8 mouse cellular contexts compared by ENCODE assay signal in genomic region chr4:116558151-116558882, GRCm38 (mm10). TPM values are rescaled to one million over a fixed set of nuclear protein-coding genes. Genes with fewer than 3 reads are reported as not detected.
DNase-seq lines count a peak whose midpoint lies in the region; ATAC-seq and TF ChIP-seq lines count a peak whose summit lies in the region.

No protein-coding gene starts in this region.

- no peaks in the 10 kb centered on the region for H3K27me3 ChIP-seq in testis, adult 2 months (ENCODE audit: control insufficient read depth, insufficient read depth, low read length)
- H3K27me3 ChIP-seq in intestine, embryonic 16.5 days (replicated peaks; ENCODE audit: control insufficient read depth, insufficient read depth, low read length): no peaks in the 10 kb centered on the region

- H3K9ac ChIP-seq in intestine, embryonic 16.5 days (ENCODE audit: low read depth, low read length): peak overlapping the region; percentile 90

- 2% methylated on average over 15 of the region's 15 CpGs for WGBS in intestine, embryonic 16.5 days

- peak overlapping the region; percentile 63 for H3K4me2 ChIP-seq in intestine, embryonic 16.5 days (ENCODE audit: low read depth, low read length)

- peak overlapping the region; percentile 93 for H3K4me3 ChIP-seq in testis, adult 2 months (ENCODE audit: control insufficient read depth, low read depth, low read length)
- H3K4me3 ChIP-seq in intestine, embryonic 16.5 days (ENCODE audit: low read length): peak overlapping the region; percentile 81

- no peaks in the 10 kb centered on the region for H3K36me3 ChIP-seq in testis, adult 2 months (ENCODE audit: control insufficient read depth, insufficient read depth, low read length)
- H3K36me3 ChIP-seq in intestine, embryonic 16.5 days (ENCODE audit: control insufficient read depth, insufficient read depth, low read length): no peaks in the 10 kb centered on the region

- no peak for TF ChIP-seq CTCF in testis, adult 2 months (IDR thresholded peaks at IDR 0.05; ENCODE audit: control insufficient read depth, insufficient read depth, insufficient replicate concordance, low read depth, low read length)

- peak overlapping the region; percentile 100; the same call in 1 of the 2 replicates for H3K27ac ChIP-seq in testis, adult 2 months (ENCODE audit: control insufficient read depth, insufficient read depth, low read depth, low read length)
- peak overlapping the region; percentile 94 for H3K27ac ChIP-seq in intestine, embryonic 16.5 days (ENCODE audit: low read length)

- ATAC-seq in intestine, embryonic 16.5 days: no peak
- ATAC-seq in activated CD4-positive, CD25-positive, alpha-beta regulatory T cell, adult 4 months: no peak

- H3K9me3 ChIP-seq in intestine, embryonic 16.5 days (ENCODE audit: control insufficient read depth, low read length): no peaks in the 10 kb centered on the region

- DNase-seq in adrenal gland, postnatal 14 days: peak; percentile 34
- DNase-seq in adrenal gland, adult 8-10 months: no peak
- no peak for DNase-seq in testis, postnatal 10 days (ENCODE audit: low spot score)
- peak; percentile 42 for DNase-seq in naive thymus-derived CD4-positive, alpha-beta T cell, adult 2 months (ENCODE audit: low read depth)
- no peak for DNase-seq in cerebellum, postnatal 4 days (ENCODE audit: low spot score in 2 of 2)

- no peak for TF ChIP-seq POLR2A in testis, adult 2 months (IDR thresholded peaks at IDR 0.05; ENCODE audit: control insufficient read depth, low read depth, low read length)

- no peaks in the 10 kb centered on the region for H3K4me1 ChIP-seq in testis, adult 2 months (ENCODE audit: control insufficient read depth, insufficient read depth, low read length)
- H3K4me1 ChIP-seq in intestine, embryonic 16.5 days (ENCODE audit: control insufficient read depth, insufficient read depth, low read length): 0 out of 2 replicates have a peak, but pooled peaks cover 5% of the 10 kb centered on the region

RNA-seq across cellular contexts. Expression of gene Gpbp1l1, which starts 0.9 kb away (rescaled TPM):
- 87.0 and 91.7 TPM in 2 replicates for total RNA-seq in adrenal gland, postnatal 14 days (2021)
- total RNA-seq in adrenal gland, adult 8-10 months (2022): 10 to 100 TPM; 68.8 to 86.0 (median 75.5) TPM
- polyA plus RNA-seq in testis, adult 2 months (2012; rRNA removed): 38.8 and 39.9 TPM in 2 replicates
- polyA plus RNA-seq in intestine, embryonic 16.5 days (2015; fragmentation: Nextera tagmentation; extraction: Ambion mirVana): 29.7 and 31.3 TPM in 2 replicates
- polyA plus RNA-seq in activated CD4-positive, CD25-positive, alpha-beta regulatory T cell, adult 4 months (2017; shearing (Covaris generic)): 100 to 1,000 TPM in 1 of 2 experiments, 10 to 100 TPM in 1; 88.7 to 103 TPM

RNA-seq across cellular contexts. Expression of gene Tmem69, which starts 2.6 kb away (rescaled TPM):
- total RNA-seq in adrenal gland, postnatal 14 days (2021): 20.5 and 24.4 TPM in 2 replicates
- total RNA-seq in adrenal gland, adult 8-10 months (2022): 10 to 100 TPM; 16.1 to 29.8 (median 21.6) TPM
- polyA plus RNA-seq in testis, adult 2 months (2012; rRNA removed): 4.5 and 5.7 TPM in 2 replicates
- polyA plus RNA-seq in intestine, embryonic 16.5 days (2015; fragmentation: Nextera tagmentation; extraction: Ambion mirVana): 27.4 and 27.5 TPM in 2 replicates
- 10 to 100 TPM; 25.7 to 29.7 TPM for polyA plus RNA-seq in activated CD4-positive, CD25-positive, alpha-beta regulatory T cell, adult 4 months (2017; shearing (Covaris generic))

RNA-seq across cellular contexts. Expression of gene Ccdc17, which starts 38.1 kb away (rescaled TPM):
- 10.0 and 11.0 TPM in 2 replicates for total RNA-seq in adrenal gland, postnatal 14 days (2021)
- 10 to 100 TPM in 3 of 4 experiments, 1 to 10 TPM in 1; 10.0 to 22.7 (median 17.9) TPM for total RNA-seq in adrenal gland, adult 8-10 months (2022)
- polyA plus RNA-seq in testis, adult 2 months (2012; rRNA removed): 3.0 and 3.9 TPM in 2 replicates
- 6.1 and 6.4 TPM in 2 replicates for polyA plus RNA-seq in intestine, embryonic 16.5 days (2015; fragmentation: Nextera tagmentation; extraction: Ambion mirVana)
- 10 to 100 TPM in 1 of 2 experiments, 1 to 10 TPM in 1; 9.2 to 15.3 TPM for polyA plus RNA-seq in activated CD4-positive, CD25-positive, alpha-beta regulatory T cell, adult 4 months (2017; shearing (Covaris generic))

RNA-seq across cellular contexts. Expression of gene Ipp, which starts 51.0 kb away (rescaled TPM):
- total RNA-seq in adrenal gland, postnatal 14 days (2021): 13.2 and 14.5 TPM in 2 replicates
- 10 to 100 TPM; 22.1 to 23.2 (median 22.2) TPM for total RNA-seq in adrenal gland, adult 8-10 months (2022)
- 6.6 and 9.6 TPM in 2 replicates for polyA plus RNA-seq in testis, adult 2 months (2012; rRNA removed)
- 15.6 and 16.5 TPM in 2 replicates for polyA plus RNA-seq in intestine, embryonic 16.5 days (2015; fragmentation: Nextera tagmentation; extraction: Ambion mirVana)
- polyA plus RNA-seq in activated CD4-positive, CD25-positive, alpha-beta regulatory T cell, adult 4 months (2017; shearing (Covaris generic)): 10 to 100 TPM in 1 of 2 experiments, 1 to 10 TPM in 1; 9.9 to 16.2 TPM

Comparison
In these comparisons a context has a peak if more than half of its experiments do, and no peak if none do; other contexts are left out.
1. DNase-seq: peak in adrenal gland, postnatal 14 days (single experiment) and naive thymus-derived CD4-positive, alpha-beta T cell, adult 2 months (single experiment); none in adrenal gland, adult 8-10 months (single experiment), testis, postnatal 10 days (single experiment) and cerebellum, postnatal 4 days (0 of 2).